8 mouse cellular contexts compared by ENCODE assay signal in genomic region chr15:89622312-89622958, GRCm38 (mm10). TPM values are rescaled to one million over a fixed set of nuclear protein-coding genes. Genes with fewer than 3 reads are reported as not detected.
DNase-seq lines count a peak whose midpoint lies in the region; ATAC-seq and TF ChIP-seq lines count a peak whose summit lies in the region.

No protein-coding gene starts in this region.

- no peak overlapping the region for H3K4me2 ChIP-seq in lung, postnatal 0 days (replicated peaks; ENCODE audit: low read depth, low read length)
- H3K4me2 ChIP-seq in embryonic facial prominence, embryonic 12.5 days (replicated peaks): no peak overlapping the region
- no peak overlapping the region for H3K4me2 ChIP-seq in hindbrain, postnatal 0 days (ENCODE audit: low read depth, low read length)
- H3K4me2 ChIP-seq in limb, embryonic 13.5 days (replicated peaks): no peak overlapping the region

- no peaks in the 10 kb centered on the region for H3K9me3 ChIP-seq in lung, postnatal 0 days (ENCODE audit: low read length)
- no peaks in the 10 kb centered on the region for H3K9me3 ChIP-seq in embryonic facial prominence, embryonic 12.5 days
- no peaks in the 10 kb centered on the region for H3K9me3 ChIP-seq in hindbrain, postnatal 0 days (ENCODE audit: low read length)
- 0 out of 2 replicates have a peak, but pooled peaks cover 5% of the 10 kb centered on the region for H3K9me3 ChIP-seq in limb, embryonic 13.5 days

- H3K36me3 ChIP-seq in lung, postnatal 0 days (ENCODE audit: insufficient read depth, low read length): no peaks in the 10 kb centered on the region
- no peaks in the 10 kb centered on the region for H3K36me3 ChIP-seq in embryonic facial prominence, embryonic 12.5 days
- no peaks in the 10 kb centered on the region for H3K36me3 ChIP-seq in hindbrain, postnatal 0 days (ENCODE audit: insufficient read depth, low read length)
- H3K36me3 ChIP-seq in limb, embryonic 13.5 days: no peaks in the 10 kb centered on the region

- H3K27ac ChIP-seq in lung, postnatal 0 days (ENCODE audit: low read length): no peak overlapping the region
- H3K27ac ChIP-seq in embryonic facial prominence, embryonic 12.5 days: no peak overlapping the region
- no peak overlapping the region for H3K27ac ChIP-seq in hindbrain, postnatal 0 days
- no peak overlapping the region for H3K27ac ChIP-seq in limb, embryonic 13.5 days

- H3K27me3 ChIP-seq in lung, postnatal 0 days (replicated peaks; ENCODE audit: insufficient read depth, low read length): no peaks in the 10 kb centered on the region
- H3K27me3 ChIP-seq in embryonic facial prominence, embryonic 12.5 days: no peaks in the 10 kb centered on the region
- H3K27me3 ChIP-seq in hindbrain, postnatal 0 days (ENCODE audit: insufficient read depth, low read length): no peaks in the 10 kb centered on the region
- H3K27me3 ChIP-seq in limb, embryonic 13.5 days: no peaks in the 10 kb centered on the region

- H3K9ac ChIP-seq in lung, postnatal 0 days (replicated peaks; ENCODE audit: low read depth): no peak overlapping the region
- H3K9ac ChIP-seq in embryonic facial prominence, embryonic 12.5 days: no peak overlapping the region
- H3K9ac ChIP-seq in hindbrain, postnatal 0 days (replicated peaks; ENCODE audit: low read length): no peak overlapping the region
- H3K9ac ChIP-seq in limb, embryonic 13.5 days: no peak overlapping the region

- 72% methylated on average over 12 of the region's 12 CpGs for WGBS in lung, postnatal 0 days
- WGBS in embryonic facial prominence, embryonic 12.5 days: 74% methylated on average over 12 of the region's 12 CpGs
- WGBS in hindbrain, postnatal 0 days: 69% methylated on average over 12 of the region's 12 CpGs
- 74% methylated on average over 12 of the region's 12 CpGs for WGBS in limb, embryonic 13.5 days

- ATAC-seq in lung, postnatal 0 days: no peak
- peak; percentile 47; the same call in 1 of the 2 replicates for ATAC-seq in embryonic facial prominence, embryonic 12.5 days (ENCODE audit: insufficient number of reproducible peaks, insufficient read depth, low FRiP score, low TSS enrichment)
- 0 out of 2 replicates have a peak, but pooled peaks have one; percentile 43 for ATAC-seq in hindbrain, postnatal 0 days
- ATAC-seq in limb, embryonic 13.5 days (ENCODE audit: low FRiP score, low read depth): peak; percentile 28; the same call in 1 of the 2 replicates

- TF ChIP-seq EP300 in lung, postnatal 0 days (IDR thresholded peaks at IDR 0.05): no peak

- H3K4me1 ChIP-seq in lung, postnatal 0 days (ENCODE audit: insufficient read depth, low read depth, low read length): no peaks in the 10 kb centered on the region
- H3K4me1 ChIP-seq in embryonic facial prominence, embryonic 12.5 days: no peaks in the 10 kb centered on the region
- H3K4me1 ChIP-seq in hindbrain, postnatal 0 days (ENCODE audit: insufficient read depth, low read length): no peaks in the 10 kb centered on the region
- no peaks in the 10 kb centered on the region for H3K4me1 ChIP-seq in limb, embryonic 13.5 days

- H3K4me3 ChIP-seq in lung, postnatal 0 days (ENCODE audit: low read depth, low read length): no peak overlapping the region
- H3K4me3 ChIP-seq in embryonic facial prominence, embryonic 12.5 days: no peak overlapping the region
- H3K4me3 ChIP-seq in hindbrain, postnatal 0 days (ENCODE audit: low read length): no peak overlapping the region
- no peak overlapping the region for H3K4me3 ChIP-seq in limb, embryonic 13.5 days

- peak; percentile 86 for TF ChIP-seq CTCF in lung, postnatal 0 days (IDR thresholded peaks at IDR 0.05)
- peak; percentile 97 for TF ChIP-seq CTCF in hindbrain, postnatal 0 days (IDR thresholded peaks at IDR 0.05; ENCODE audit: low read depth)

- intact Hi-C loops in gastrocnemius, postnatal 14 days (cut with DNase I; ENCODE audit: low total_unique reads): no loop called here

- DNase-seq in lung, postnatal 0 days (ENCODE audit: low spot score): peak; percentile 39
- no peak for DNase-seq in lung, adult 18-20 months
- DNase-seq in adrenal gland, postnatal 14 days: peak; percentile 41
- peak; percentile 82 for DNase-seq in hindbrain, postnatal 0 days (ENCODE audit: low spot score)
- DNase-seq in right cerebral cortex, adult 18-20 months: peak; percentile 63
- DNase-seq in gastrocnemius, postnatal 14 days: no peak

RNA-seq across cellular contexts. Expression of gene Rabl2, which starts 30.7 kb away (rescaled TPM):
- 23.1 and 24.2 TPM in 2 replicates for polyA plus RNA-seq in lung, postnatal 0 days (2015; fragmentation: Nextera tagmentation; extraction: Ambion mirVana)
- total RNA-seq in adrenal gland, postnatal 14 days (2021): 9.1 and 12.2 TPM in 2 replicates
- polyA plus RNA-seq in embryonic facial prominence, embryonic 12.5 days (2016; fragmentation: Nextera tagmentation; extraction: Ambion mirVana): 51.4 and 52.0 TPM in 2 replicates
- total RNA-seq in hindbrain, postnatal 0 days (2014; rRNA removed): 42.2 and 62.1 TPM in 2 replicates
- 59.1 and 66.6 TPM in 2 replicates for polyA plus RNA-seq in hindbrain, postnatal 0 days (2015; fragmentation: Nextera tagmentation; extraction: Ambion mirVana)
- 45.3 and 52.1 TPM in 2 replicates for polyA plus RNA-seq in limb, embryonic 13.5 days (2015; fragmentation: Nextera tagmentation; extraction: Ambion mirVana)
- total RNA-seq in gastrocnemius, postnatal 14 days (2021): 1 to 10 TPM; 3.7 to 4.3 TPM

RNA-seq across cellular contexts. Expression of gene Acr, which starts 54.3 kb away (rescaled TPM):
- 0.08 TPM in 1 of 2 replicates, not detected in the other for polyA plus RNA-seq in lung, postnatal 0 days (2015; fragmentation: Nextera tagmentation; extraction: Ambion mirVana)
- total RNA-seq in adrenal gland, postnatal 14 days (2021): 0.48 and 0.75 TPM in 2 replicates
- polyA plus RNA-seq in embryonic facial prominence, embryonic 12.5 days (2016; fragmentation: Nextera tagmentation; extraction: Ambion mirVana): 0.23 and 0.41 TPM in 2 replicates
- 2.4 and 3.3 TPM in 2 replicates for total RNA-seq in hindbrain, postnatal 0 days (2014; rRNA removed)
- polyA plus RNA-seq in hindbrain, postnatal 0 days (2015; fragmentation: Nextera tagmentation; extraction: Ambion mirVana): 2.1 TPM in 2 replicates
- 0.17 TPM in 1 of 2 replicates, not detected in the other for polyA plus RNA-seq in limb, embryonic 13.5 days (2015; fragmentation: Nextera tagmentation; extraction: Ambion mirVana)
- total RNA-seq in gastrocnemius, postnatal 14 days (2021): under 1 TPM; 0.14 to 0.16 TPM

Comparison
In these comparisons a context has a peak if more than half of its experiments do, and no peak if none do; other contexts are left out.
1. DNase-seq: peak in lung, postnatal 0 days (single experiment), adrenal gland, postnatal 14 days (single experiment), hindbrain, postnatal 0 days (single experiment) and right cerebral cortex, adult 18-20 months (single experiment); none in lung, adult 18-20 months (0 of 2) and gastrocnemius, postnatal 14 days (single experiment).